Mouse (Mus musculus): ENCODE measurements around the gene Ppp2r3c. TPM values are rescaled to one million over a fixed set of nuclear protein-coding genes. Genes with fewer than 3 reads are reported as not detected.

Gene Ppp2r3c
- polyA plus RNA-seq (2012; rRNA removed; ENCODE audit: low replicate concordance) = 1.1 and 3.0 TPM in 2 replicates

GRCm38 (mm10) chr12:55302485-55303441 is at the start of gene Ppp2r3c:
Gene Ppp2r3c (minus strand): TSS chr12:55302998.

GRCm38 (mm10) chr12:55299336-55299735 is 3.5 kb downstream of the Ppp2r3c start, which contains the start of gene 1110008L16Rik:
Gene 1110008L16Rik (plus strand): TSS chr12:55299577.

GRCm38 (mm10) chr12:55229626-55230519 is 72.9 kb downstream of the Ppp2r3c start, which contains the start of gene Srp54c:
Gene Srp54c (plus strand): TSS chr12:55230168.

Other genes with a start within 250 kb of the Ppp2r3c start
- gene 2700097O09Rik, start 222.9 kb downstream of the Ppp2r3c start, polyA plus RNA-seq (2012; rRNA removed; ENCODE audit: low replicate concordance) = 2.7 and 9.9 TPM in 2 replicates
- 14.3 and 15.1 TPM in 2 replicates for gene Srp54a, start 222.7 kb downstream of the Ppp2r3c start, polyA plus RNA-seq (2012; rRNA removed; ENCODE audit: low replicate concordance)
- 6.7 and 8.9 TPM in 2 replicates for gene Fam177a, start 178.5 kb downstream of the Ppp2r3c start, polyA plus RNA-seq (2012; rRNA removed; ENCODE audit: low replicate concordance)
- 13.0 and 26.0 TPM in 2 replicates for gene Srp54b, start 147.9 kb downstream of the Ppp2r3c start, polyA plus RNA-seq (2012; rRNA removed; ENCODE audit: low replicate concordance)
- not detected in 2 replicates for gene 1700047I17Rik2, start 103.4 kb downstream of the Ppp2r3c start, polyA plus RNA-seq (2012; rRNA removed; ENCODE audit: low replicate concordance)
- gene Srp54c, start 72.8 kb downstream of the Ppp2r3c start, polyA plus RNA-seq (2012; rRNA removed; ENCODE audit: low replicate concordance) = 4.3 and 10.0 TPM in 2 replicates
- gene 1110008L16Rik, start 3.4 kb downstream of the Ppp2r3c start, polyA plus RNA-seq (2012; rRNA removed; ENCODE audit: low replicate concordance) = 4.4 and 8.7 TPM in 2 replicates
- gene Psma6, start 81.2 kb upstream of the Ppp2r3c start, polyA plus RNA-seq (2012; rRNA removed; ENCODE audit: low replicate concordance) = 23.4 and 74.8 TPM in 2 replicates
- gene Nfkbia, start 189.6 kb upstream of the Ppp2r3c start, polyA plus RNA-seq (2012; rRNA removed; ENCODE audit: low replicate concordance) = 249 and 322 TPM in 2 replicates